12 mouse cellular contexts compared by ENCODE assay signal in genomic region chr13:31619826-31620498, GRCm38 (mm10). TPM values are rescaled to one million over a fixed set of nuclear protein-coding genes. Genes with fewer than 3 reads are reported as not detected.
DNase-seq lines count a peak whose midpoint lies in the region; ATAC-seq and TF ChIP-seq lines count a peak whose summit lies in the region.
"Had no signal": no experiment of that assay in that cellular context is flagged by ENCODE, and none has a peak within 500 bp of the region (broad histone marks: within the 10 kb centered on the region; RNA-seq: fewer than 3 reads in every experiment).

No protein-coding gene starts in this region.

- H3K9ac ChIP-seq in kidney, postnatal 0 days (ENCODE audit: low read depth, low read length): no peak overlapping the region
- no peak overlapping the region for H3K9ac ChIP-seq in hindbrain, embryonic 16.5 days (ENCODE audit: low read depth, low read length)
- no peak overlapping the region for H3K9ac ChIP-seq in neural tube, embryonic 11.5 days (ENCODE audit: low read length)
- H3K9ac ChIP-seq: liver, embryonic 14.5 days had no signal

- peaks cover 98% of the 10 kb centered on the region for H3K27me3 ChIP-seq in kidney, postnatal 0 days (ENCODE audit: insufficient read depth, low read length)
- peaks cover 71% of the 10 kb centered on the region for H3K27me3 ChIP-seq in hindbrain, embryonic 16.5 days (replicated peaks; ENCODE audit: control insufficient read depth, insufficient read depth, low read length)
- H3K27me3 ChIP-seq in neural tube, embryonic 11.5 days (ENCODE audit: control insufficient read depth, insufficient read depth, low read length): peaks cover 98% of the 10 kb centered on the region

- DNase-seq in kidney, postnatal 0 days (ENCODE audit: low spot score): peak; percentile 57
- no peak for DNase-seq in kidney, postnatal 14 days
- DNase-seq in embryo, embryonic 9.5 days (ENCODE audit: extremely low spot score): peak; percentile 41
- DNase-seq in neural tube, embryonic 11.5 days (ENCODE audit: low spot score): peak; percentile 35
- no peak for DNase-seq in urinary bladder, postnatal 10 days (ENCODE audit: low spot score)
- DNase-seq in cerebellum, postnatal 36 days: no peak
- DNase-seq: kidney, adult 11 months had no signal

- no peak overlapping the region for H3K27ac ChIP-seq in kidney, postnatal 0 days
- no peak overlapping the region for H3K27ac ChIP-seq in hindbrain, embryonic 16.5 days (ENCODE audit: low read depth, low read length)
- no peak overlapping the region for H3K27ac ChIP-seq in neural tube, embryonic 11.5 days (ENCODE audit: low read depth, low read length)
- H3K27ac ChIP-seq: liver, embryonic 14.5 days had no signal

- H3K4me1 ChIP-seq in kidney, postnatal 0 days (replicated peaks; ENCODE audit: insufficient read depth, low read length): 0 out of 2 replicates have a peak, but pooled peaks cover 7% of the 10 kb centered on the region
- H3K4me1 ChIP-seq in hindbrain, embryonic 16.5 days (ENCODE audit: control insufficient read depth, insufficient read depth, low read depth, low read length): peaks cover 11% of the 10 kb centered on the region
- H3K4me1 ChIP-seq in neural tube, embryonic 11.5 days (ENCODE audit: control insufficient read depth, insufficient read depth, low read length): 0 out of 2 replicates have a peak, but pooled peaks cover 3% of the 10 kb centered on the region

- ATAC-seq in kidney, postnatal 0 days (replicated peaks; ENCODE audit: low FRiP score, low read depth): no peak; the same call in 1 of the 2 replicates
- no peak for ATAC-seq in hindbrain, embryonic 16.5 days
- ATAC-seq in neural tube, embryonic 11.5 days (ENCODE audit: insufficient read depth, low FRiP score, low TSS enrichment): no peak
- ATAC-seq in cerebellum, adult (ENCODE audit: insufficient number of reproducible peaks, low FRiP score, low TSS enrichment): no peak
- ATAC-seq: forebrain, embryonic 14.5 days had no signal

- H3K9me3 ChIP-seq in kidney, postnatal 0 days (replicated peaks; ENCODE audit: low read length): no peaks in the 10 kb centered on the region
- no peaks in the 10 kb centered on the region for H3K9me3 ChIP-seq in hindbrain, embryonic 16.5 days (ENCODE audit: control insufficient read depth, low read length)
- no peaks in the 10 kb centered on the region for H3K9me3 ChIP-seq in neural tube, embryonic 11.5 days (ENCODE audit: control insufficient read depth, low read length)

- TF ChIP-seq CTCF in kidney, postnatal 0 days (IDR thresholded peaks at IDR 0.05; ENCODE audit: low read depth): no peak

- no peaks in the 10 kb centered on the region for H3K36me3 ChIP-seq in kidney, postnatal 0 days (ENCODE audit: insufficient read depth, low read length)
- no peaks in the 10 kb centered on the region for H3K36me3 ChIP-seq in hindbrain, embryonic 16.5 days (ENCODE audit: control insufficient read depth, insufficient read depth, low read length)
- no peaks in the 10 kb centered on the region for H3K36me3 ChIP-seq in neural tube, embryonic 11.5 days (ENCODE audit: control insufficient read depth, insufficient read depth, low read length)

- WGBS in kidney, postnatal 0 days: under 1% methylated on average over 33 of the region's 33 CpGs
- under 1% methylated on average over 33 of the region's 33 CpGs for WGBS in hindbrain, embryonic 16.5 days
- 0% methylated on average over 33 of the region's 33 CpGs for WGBS in neural tube, embryonic 11.5 days

- H3K4me2 ChIP-seq in kidney, postnatal 0 days (ENCODE audit: low read length): peak overlapping the region; percentile 21; the same call in 1 of the 2 replicates
- peak overlapping the region; percentile 27 for H3K4me2 ChIP-seq in hindbrain, embryonic 16.5 days (ENCODE audit: low read length)
- H3K4me2 ChIP-seq in neural tube, embryonic 11.5 days (ENCODE audit: low read depth): no peak overlapping the region

- peak overlapping the region; percentile 5; the same call in 1 of the 2 replicates for H3K4me3 ChIP-seq in kidney, postnatal 0 days (replicated peaks; ENCODE audit: low read depth, low read length)
- H3K4me3 ChIP-seq in hindbrain, embryonic 16.5 days (ENCODE audit: low read length): peak overlapping the region; percentile 10; the same call in 1 of the 2 replicates
- H3K4me3 ChIP-seq in neural tube, embryonic 11.5 days (ENCODE audit: low read depth, low read length): no peak overlapping the region

RNA-seq across cellular contexts. Expression of gene Foxf2, which starts 5.7 kb away (rescaled TPM):
- not detected in 2 replicates for polyA plus RNA-seq in kidney, postnatal 0 days (2015; fragmentation: Nextera tagmentation; extraction: Ambion mirVana)
- 4.2 and 5.1 TPM in 2 replicates for polyA plus RNA-seq in hindbrain, embryonic 16.5 days (2015; fragmentation: Nextera tagmentation; extraction: Ambion mirVana)
- polyA plus RNA-seq in neural tube, embryonic 11.5 days (2014; fragmentation: Nextera tagmentation; extraction: Ambion mirVana): 5.2 and 5.5 TPM in 2 replicates
- polyA plus RNA-seq: thymus, postnatal 0 days had no signal

Comparison
In these comparisons a context has a peak if more than half of its experiments do, and no peak if none do; other contexts are left out.
1. DNase-seq: peak in kidney, postnatal 0 days (single experiment), embryo, embryonic 9.5 days (single experiment) and neural tube, embryonic 11.5 days (single experiment); none in kidney, postnatal 14 days (single experiment), urinary bladder, postnatal 10 days (single experiment) and cerebellum, postnatal 36 days (0 of 2).